Mouse (Mus musculus) embryo, embryonic 10 days (tissue): ENCODE measurements around the gene Zbtb9.

Experiments used
- DNase-seq: peaks from one replicate; pipeline ENCODE4 v3.0.0-alpha.2; 2015; ENCODE audit warnings: low spot score

The Zbtb9 gene

GRCm38 (mm10) chr17:27040304-27041045 is 67.5 kb downstream of the Zbtb9 start:
- DNase-seq = peak; percentile 66

GRCm38 (mm10) chr17:27041046-27041786 is 68.2 kb downstream of the Zbtb9 start:
- no peak for DNase-seq

GRCm38 (mm10) chr17:27041787-27042055 is 68.8 kb downstream of the Zbtb9 start:
- DNase-seq = no peak

GRCm38 (mm10) chr17:27042840-27043239 is 69.9 kb downstream of the Zbtb9 start:
- DNase-seq = no peak

GRCm38 (mm10) chr17:27045164-27045563 is 72.2 kb downstream of the Zbtb9 start:
- DNase-seq = no peak

- DNase-seq = no peak
These were observed 74.9 kb downstream of the Zbtb9 start for GRCm38 (mm10) chr17:27047762-27048444.

GRCm38 (mm10) chr17:27048445-27049239 is 75.7 kb downstream of the Zbtb9 start:
- peak; percentile 36 for DNase-seq

GRCm38 (mm10) chr17:27050853-27051252 is 77.9 kb downstream of the Zbtb9 start:
- DNase-seq = no peak

GRCm38 (mm10) chr17:27051514-27051913 is 78.5 kb downstream of the Zbtb9 start:
- DNase-seq = no peak

- peak; percentile 77 for DNase-seq
These were observed 83.2 kb downstream of the Zbtb9 start for GRCm38 (mm10) chr17:27056170-27056569.

GRCm38 (mm10) chr17:27056812-27057516 is 84.0 kb downstream of the Zbtb9 start, which contains the start of gene Itpr3:
Gene Itpr3, plus strand, starts transcription at chr17:27057304.
- peak; percentile 59 for DNase-seq

GRCm38 (mm10) chr17:27057517-27058055 is 84.6 kb downstream of the Zbtb9 start:
- no peak for DNase-seq
